18 mouse cellular contexts compared by ENCODE assay signal in the genomic region with DNA sequence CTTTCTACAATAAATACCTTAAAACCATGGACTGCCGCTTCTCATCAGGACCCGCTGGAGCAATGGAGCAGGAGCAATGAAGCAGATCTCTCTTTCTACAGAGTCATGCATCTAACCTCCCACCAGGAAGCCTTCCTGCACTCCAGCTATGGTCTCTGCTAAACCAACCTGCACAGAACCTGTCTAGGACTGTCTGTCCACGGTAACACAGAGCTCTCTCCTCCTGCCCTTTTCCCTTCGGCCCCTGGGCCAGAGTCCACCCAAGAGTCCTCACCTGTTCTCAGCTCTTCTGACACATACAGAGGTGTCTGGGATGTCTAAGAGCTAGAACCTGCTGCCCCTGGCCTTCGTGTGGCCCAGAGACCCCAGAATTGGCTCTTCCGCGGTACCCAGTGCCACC.
"Had no signal": no experiment of that assay in that cellular context is flagged by ENCODE, and none has a peak within 500 bp of the region (broad histone marks: within the 10 kb centered on the region; RNA-seq: fewer than 3 reads in every experiment).

No protein-coding gene starts in this region.

- H3K36me3 ChIP-seq: limb, embryonic 10.5 days; limb, embryonic 13.5 days; liver, embryonic 13.5 days; neural tube, embryonic 13.5 days; stomach, embryonic 15.5 days had no signal

- H3K4me2 ChIP-seq: limb, embryonic 13.5 days; liver, embryonic 13.5 days; midbrain, embryonic 11.5 days; neural tube, embryonic 13.5 days; stomach, embryonic 15.5 days had no signal

- H3K9me3 ChIP-seq: limb, embryonic 10.5 days; liver, embryonic 13.5 days; stomach, embryonic 15.5 days had no signal

- H3K9ac ChIP-seq: limb, embryonic 13.5 days; liver, embryonic 13.5 days; neural tube, embryonic 13.5 days; stomach, embryonic 15.5 days had no signal

- H3K27me3 ChIP-seq: limb, embryonic 13.5 days; liver, embryonic 13.5 days; neural tube, embryonic 13.5 days; stomach, embryonic 15.5 days had no signal

- H3K4me3 ChIP-seq: layer of hippocampus, adult 2 months; limb, embryonic 10.5 days; limb, embryonic 13.5 days; liver, embryonic 13.5 days; myocyte; neural tube, embryonic 13.5 days; stomach, embryonic 15.5 days had no signal

- H3K27ac ChIP-seq: layer of hippocampus, adult 2 months; limb, embryonic 10.5 days; limb, embryonic 13.5 days; liver, embryonic 13.5 days; neural tube, embryonic 13.5 days; stomach, embryonic 15.5 days had no signal

- ATAC-seq: intestine, postnatal 0 days had no signal

- DNase-seq: layer of hippocampus, adult 9-11 months; liver, embryonic 13.5 days; lung, adult 2 months; lung, postnatal 14 days; lung, postnatal 4 days; midbrain, embryonic 14.5 days; retina, postnatal 1 day; right cerebral cortex, postnatal 25 days; spleen, adult 18-20 months; thymus, postnatal 25 days had no signal

- H3K4me1 ChIP-seq: limb, embryonic 10.5 days; limb, embryonic 13.5 days; liver, embryonic 13.5 days; neural tube, embryonic 13.5 days; stomach, embryonic 15.5 days had no signal
